Mouse (Mus musculus) kidney, embryonic 15.5 days (tissue): ENCODE measurements at regions not wholly inside any gene's neighbourhood (a gene's known extent, or its start where the extent isn't known, plus 50 kb on each side); places are given as distances from the start of the nearest gene placed in this dataset.
A peak's percentile ranks its signal among the peaks of the same experiment; 100 is the strongest.

Experiments used
- ATAC-seq: fragments of 200-750 bp; cut with Nextera tagmentation; replicated peaks from 2 replicates; pipeline ENCODE4 v1.8.0; 2017; ENCODE audit warnings: moderate TSS enrichment; ENCODE audit not compliant: low FRiP score
- H3K27ac ChIP-seq: fragments of 300-500 bp; sonication (generic); 2 replicates; pipeline ENCODE4 v1.5.1; 2015; ENCODE audit warnings: mild to moderate bottlenecking, inconsistent platforms
- H3K27me3 ChIP-seq: fragments of 300-500 bp; sonication (generic); 2 replicates; pipeline ENCODE4 v1.6.1; 2015; ENCODE audit warnings: inconsistent platforms
- H3K36me3 ChIP-seq: fragments of 300-500 bp; sonication (generic); 2 replicates; pipeline ENCODE4 v1.6.1; 2015; ENCODE audit warnings: inconsistent platforms
- H3K4me1 ChIP-seq: fragments of 300-500 bp; sonication (generic); 2 replicates; pipeline ENCODE4 v1.6.1; 2015; ENCODE audit warnings: inconsistent platforms
- H3K4me2 ChIP-seq: fragments of 300-500 bp; sonication (generic); 2 replicates; pipeline ENCODE4 v1.6.1; 2015; ENCODE audit warnings: moderate library complexity, mild to moderate bottlenecking, inconsistent platforms
- H3K4me3 ChIP-seq: fragments of 300-500 bp; sonication (generic); replicated peaks from 2 replicates; pipeline ENCODE4 v1.5.1; 2015; ENCODE audit warnings: mild to moderate bottlenecking, inconsistent platforms
- H3K9ac ChIP-seq: fragments of 300-500 bp; sonication (generic); 2 replicates; pipeline ENCODE4 v1.6.1; 2015; ENCODE audit warnings: mild to moderate bottlenecking, inconsistent platforms
- H3K9me3 ChIP-seq: fragments of 300-500 bp; sonication (generic); replicated peaks from 2 replicates; pipeline ENCODE4 v1.6.1; 2016; ENCODE audit warnings: inconsistent platforms
- WGBS: fragments of 180-500 bp; shearing (Covaris S2); methylation state at CpG from one replicate; pipeline ENCODE4 v1.1.7; 2015; ENCODE audit warnings: mixed read lengths; 5-methylcytosine and 5-hydroxymethylcytosine counted together

GRCm38 (mm10) chr2:63853226-63853625 lies 244.6 kb downstream of the Fign start:
- H3K27ac ChIP-seq, result no peak overlapping the region
- no peaks in the 10 kb centered on the region for H3K36me3 ChIP-seq
- WGBS, result 73% methylated on average over 10 of the region's 10 CpGs
- no peak for ATAC-seq
- H3K4me3 ChIP-seq, result no peak overlapping the region
- H3K9ac ChIP-seq, result no peak overlapping the region
- H3K4me1 ChIP-seq, result peaks cover 6% of the 10 kb centered on the region; the same call in 1 of the 2 replicates
- no peak overlapping the region for H3K4me2 ChIP-seq
- no peaks in the 10 kb centered on the region for H3K27me3 ChIP-seq
- H3K9me3 ChIP-seq, result no peaks in the 10 kb centered on the region

DNA sequence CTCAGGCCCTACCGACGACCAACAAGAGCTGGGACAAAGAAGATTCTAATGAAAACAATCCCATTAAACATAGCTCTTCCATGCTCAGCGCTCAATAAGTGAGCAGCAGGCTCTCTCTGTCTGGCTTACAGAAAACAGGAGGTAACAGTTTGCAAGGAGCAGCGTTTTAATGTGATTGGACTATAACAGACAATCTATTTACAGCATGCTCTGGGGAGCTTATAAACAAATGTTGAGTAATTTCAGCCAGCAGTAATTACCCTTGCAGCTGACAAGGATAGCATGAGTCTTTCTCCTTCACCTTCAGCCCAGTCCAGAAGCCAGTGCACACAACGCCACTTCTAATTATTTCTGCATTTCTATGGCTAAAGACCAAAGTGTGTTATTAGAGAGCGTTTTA lies 245.6 kb downstream of the Fign start:
- H3K36me3 ChIP-seq, result no peaks in the 10 kb centered on the region
- H3K9me3 ChIP-seq, result no peaks in the 10 kb centered on the region
- no peak for ATAC-seq
- H3K9ac ChIP-seq, result no peak overlapping the region
- H3K4me3 ChIP-seq, result no peak overlapping the region
- WGBS, result 63% methylated on average over 6 of the region's 6 CpGs
- no peak overlapping the region for H3K4me2 ChIP-seq
- no peaks in the 10 kb centered on the region for H3K27me3 ChIP-seq
- H3K4me1 ChIP-seq, result peaks cover 6% of the 10 kb centered on the region; the same call in 1 of the 2 replicates
- no peak overlapping the region for H3K27ac ChIP-seq

DNA sequence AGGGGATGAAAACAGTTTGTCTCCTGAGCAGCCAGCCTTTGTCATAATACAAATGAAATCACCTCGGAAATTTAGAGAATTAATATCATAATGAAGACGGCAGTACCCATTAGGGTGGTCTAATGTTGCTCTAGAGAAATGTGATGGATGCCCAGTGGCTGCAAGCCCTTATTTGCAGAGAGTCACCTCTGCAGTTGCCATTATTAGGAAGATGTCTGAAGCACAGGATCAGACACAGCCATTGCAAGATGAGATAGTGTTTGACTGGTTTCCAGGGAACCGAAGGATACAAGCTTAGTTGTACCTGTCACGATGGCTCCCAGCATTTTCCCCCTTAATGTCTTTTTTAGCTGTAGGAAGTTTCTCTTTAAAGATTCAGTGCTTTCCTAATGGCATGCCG lies 247.8 kb downstream of the Fign start:
- Histone ChIP-seq H3K9me3 (no peaks in the 10 kb centered on the region), H3K4me2 (no peak overlapping the region), H3K27me3 (no peaks in the 10 kb centered on the region), H3K36me3 (no peaks in the 10 kb centered on the region), H3K4me3 (no peak overlapping the region), H3K27ac (no peak overlapping the region), H3K9ac (no peak overlapping the region), H3K4me1 (no peaks in the 10 kb centered on the region)
- ATAC-seq, result no peak
- WGBS, result 87% methylated on average over 5 of the region's 5 CpGs

DNA sequence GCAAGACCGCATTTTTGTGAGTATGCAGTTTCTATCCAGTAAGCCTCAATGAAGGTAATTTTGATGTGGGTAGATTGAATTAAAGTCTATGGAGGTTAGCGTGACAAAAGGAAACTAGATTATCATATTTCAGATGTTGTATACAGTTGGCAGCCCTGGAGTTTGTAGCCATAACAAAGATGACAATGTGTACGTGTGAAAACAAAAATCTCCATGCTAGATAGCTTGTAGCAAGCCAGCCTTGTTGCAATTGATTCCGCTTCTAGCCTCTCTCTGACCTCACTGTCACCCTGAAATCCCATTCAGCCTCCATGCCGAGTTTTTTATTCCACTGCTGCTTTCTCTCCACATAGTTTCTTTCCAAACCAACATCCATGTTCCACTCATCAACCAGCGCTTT lies 248.4 kb downstream of the Fign start:
- no peak for ATAC-seq
- Histone ChIP-seq H3K9me3 (no peaks in the 10 kb centered on the region), H3K36me3 (no peaks in the 10 kb centered on the region), H3K4me1 (no peaks in the 10 kb centered on the region), H3K27me3 (no peaks in the 10 kb centered on the region), H3K27ac (no peak overlapping the region), H3K9ac (no peak overlapping the region), H3K4me3 (no peak overlapping the region), H3K4me2 (no peak overlapping the region)
- WGBS, result 83% methylated on average over 6 of the region's 6 CpGs

DNA sequence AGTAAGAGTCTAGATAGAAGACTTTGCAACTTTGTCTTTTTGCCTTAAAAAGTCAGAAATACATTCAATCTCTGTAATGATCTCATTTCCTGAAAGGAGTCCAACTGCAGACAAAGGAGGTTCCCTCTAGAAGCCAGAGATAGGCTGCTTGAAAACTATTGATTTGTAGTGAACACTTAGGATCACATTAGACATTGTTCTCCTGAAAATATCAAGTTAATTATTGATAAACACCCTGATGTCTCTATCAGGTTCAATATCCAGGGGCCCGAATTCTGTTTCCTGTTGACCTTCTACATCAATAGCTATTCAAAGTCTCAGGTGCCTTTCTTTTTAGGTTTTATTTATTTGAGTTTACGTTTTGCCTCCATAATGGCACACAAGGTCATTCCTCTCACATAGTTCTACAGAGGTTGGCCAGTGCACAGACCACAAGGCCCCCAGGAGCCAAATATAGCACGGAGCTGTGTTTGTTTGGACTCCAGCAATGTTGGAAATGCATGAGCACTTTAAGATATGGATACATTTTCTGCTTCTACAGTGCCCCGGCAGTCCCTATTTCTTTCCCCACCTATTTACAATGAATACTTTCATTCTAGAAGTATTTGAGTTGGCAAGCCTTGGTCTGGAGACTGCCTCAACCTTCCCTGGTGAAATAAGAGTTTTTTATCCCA lies 265.7 kb downstream of the Fign start:
- no peak overlapping the region for H3K9ac ChIP-seq
- no peak overlapping the region for H3K27ac ChIP-seq
- WGBS, result 81% methylated on average over 4 of the region's 4 CpGs
- H3K4me3 ChIP-seq, result no peak overlapping the region
- no peak for ATAC-seq
- H3K36me3 ChIP-seq, result no peaks in the 10 kb centered on the region
- no peaks in the 10 kb centered on the region for H3K27me3 ChIP-seq
- no peaks in the 10 kb centered on the region for H3K9me3 ChIP-seq
- peaks cover 6% of the 10 kb centered on the region; the same call in 1 of the 2 replicates for H3K4me1 ChIP-seq
- H3K4me2 ChIP-seq, result no peak overlapping the region

GRCm38 (mm10) chr2:63830431-63830830 lies 267.4 kb downstream of the Fign start:
- Histone ChIP-seq H3K36me3 (no peaks in the 10 kb centered on the region), H3K4me2 (no peak overlapping the region), H3K9ac (no peak overlapping the region), H3K9me3 (no peaks in the 10 kb centered on the region), H3K27me3 (no peaks in the 10 kb centered on the region), H3K27ac (no peak overlapping the region), H3K4me3 (no peak overlapping the region), H3K4me1 (peaks cover 6% of the 10 kb centered on the region; the same call in 1 of the 2 replicates)
- 85% methylated on average over 5 of the region's 5 CpGs for WGBS
- no peak for ATAC-seq

DNA sequence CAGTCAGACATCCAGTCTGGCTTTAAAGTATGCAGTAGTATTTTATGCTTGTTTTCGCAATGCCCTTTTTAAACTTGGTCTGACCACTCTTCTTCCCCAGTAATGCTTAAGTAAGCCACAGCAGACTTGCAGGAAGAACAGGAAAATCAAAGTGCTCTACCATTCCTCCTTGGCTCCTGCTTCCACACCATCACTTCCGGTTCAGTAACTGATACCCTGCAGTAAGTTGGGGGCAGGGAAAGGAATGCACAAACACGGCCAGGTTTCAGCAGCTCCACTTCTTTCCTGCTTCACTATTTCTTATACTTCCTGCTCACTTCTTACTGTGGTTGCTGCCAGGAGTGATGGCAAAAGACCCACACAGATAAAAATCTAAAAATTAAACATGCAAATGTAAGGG lies 269.2 kb downstream of the Fign start:
- no peaks in the 10 kb centered on the region for H3K36me3 ChIP-seq
- no peaks in the 10 kb centered on the region for H3K27me3 ChIP-seq
- WGBS, result 33% methylated on average over 3 of the region's 3 CpGs
- H3K27ac ChIP-seq, result peak overlapping the region; percentile 45; the same call in 1 of the 2 replicates
- H3K4me2 ChIP-seq, result no peak overlapping the region
- 0 out of 2 replicates have a peak, but pooled peaks have one; percentile 33 for ATAC-seq
- H3K4me3 ChIP-seq, result no peak overlapping the region
- peaks cover 6% of the 10 kb centered on the region; the same call in 1 of the 2 replicates for H3K4me1 ChIP-seq
- no peak overlapping the region for H3K9ac ChIP-seq
- no peaks in the 10 kb centered on the region for H3K9me3 ChIP-seq

GRCm38 (mm10) chr2:63819440-63819839 lies 278.4 kb downstream of the Fign start:
- H3K4me3 ChIP-seq, result no peak overlapping the region
- H3K36me3 ChIP-seq, result no peaks in the 10 kb centered on the region
- H3K27me3 ChIP-seq, result no peaks in the 10 kb centered on the region
- H3K4me1 ChIP-seq, result no peaks in the 10 kb centered on the region
- no peak overlapping the region for H3K27ac ChIP-seq
- H3K4me2 ChIP-seq, result peak overlapping the region; percentile 24; the same call in 1 of the 2 replicates
- no peaks in the 10 kb centered on the region for H3K9me3 ChIP-seq
- H3K9ac ChIP-seq, result no peak overlapping the region
- WGBS, result 11% methylated on average over 8 of the region's 8 CpGs
- ATAC-seq, result no peak
